Mouse (Mus musculus) heart, adult 9 months (tissue): Measurements from ENCODE around the gene Sept3.

Experiments
- DNase-seq, 2 experiments: peaks; one replicate each; pipeline ENCODE4 v3.0.0; 2022; ENCODE audit warnings: low spot score in 2 of 2

The Sept3 gene

GRCm38 (mm10) chr15:82340414-82341035, 65.8 kb downstream of the Sept3 start:
- DNase-seq = no peak

- peak; percentile 64 to 71 for DNase-seq
Measured at GRCm38 (mm10) chr15:82341036-82341501, 66.4 kb downstream of the Sept3 start.

GRCm38 (mm10) chr15:82341675-82342542, 67.2 kb downstream of the Sept3 start:
- DNase-seq = no peak

- no peak for DNase-seq
Measured at GRCm38 (mm10) chr15:82342543-82342935, 67.8 kb downstream of the Sept3 start.

GRCm38 (mm10) chr15:82343368-82344287, 68.9 kb downstream of the Sept3 start:
- no peak for DNase-seq
